ENCODE assay signal across 10 mouse cellular contexts in genomic region chr2:119413819-119414218, GRCm38 (mm10).
DNase-seq lines count a peak whose midpoint lies in the region; ATAC-seq and TF ChIP-seq lines count a peak whose summit lies in the region.
"Had no signal": no experiment of that assay in that cellular context is flagged by ENCODE, and none has a peak within 500 bp of the region (broad histone marks: within the 10 kb centered on the region; RNA-seq: fewer than 3 reads in every experiment).

No protein-coding gene starts in this region.

- DNase-seq in CH12.LX (ENCODE audit: extremely low read depth): peak; percentile 25
- DNase-seq in forelimb bud, embryonic 11.5 days (ENCODE audit: low read depth, low spot score): peak; percentile 25
- DNase-seq in left cerebral cortex, postnatal 25 days (ENCODE audit: low spot score in 2 of 2): peak; percentile 18 to 50
- peak; percentile 27 for DNase-seq in skeletal muscle tissue, adult 2 months (ENCODE audit: low read depth, low spot score)
- DNase-seq in ovary, adult 18-20 months (ENCODE audit: low spot score): no peak
- DNase-seq: liver, embryonic 13.5 days had no signal

- TF ChIP-seq POLR2A in CH12.LX (IDR thresholded peaks at IDR 0.05; ENCODE audit: low read depth, low read length): no peak
- no peak for TF ChIP-seq POLR2A in bone marrow, adult 2 months (IDR thresholded peaks at IDR 0.05; ENCODE audit: borderline replicate concordance, control insufficient read depth, low read depth, low read length)

- H3K27ac ChIP-seq in hindbrain, embryonic 15.5 days (replicated peaks): no peak overlapping the region
- no peak overlapping the region for H3K27ac ChIP-seq in hindbrain, embryonic 12.5 days
- no peak overlapping the region for H3K27ac ChIP-seq in CH12.LX (ENCODE audit: insufficient read depth, low read depth)
- H3K27ac ChIP-seq in bone marrow, adult 2 months (ENCODE audit: control insufficient read depth, insufficient read depth, low read depth, low read length, poor library complexity): no peak overlapping the region
- H3K27ac ChIP-seq: embryonic facial prominence, embryonic 12.5 days; liver, embryonic 13.5 days had no signal

- TF ChIP-seq CTCF in CH12.LX (conservative IDR thresholded peaks at IDR 0.05 in 1 of 2, IDR thresholded peaks at IDR 0.05 in 1 of 2; ENCODE audit: low read depth in 2 of 2, low read length in 2 of 2): peak in 1 of 2 experiments; percentile 73; a peak in 3 of 4 replicates
- peak; percentile 28 for TF ChIP-seq CTCF in bone marrow, adult 2 months (IDR thresholded peaks at IDR 0.05; ENCODE audit: control insufficient read depth, insufficient read depth, low read length)

- ATAC-seq in hindbrain, embryonic 15.5 days (ENCODE audit: low FRiP score, low read depth): peak; percentile 54; the same call in 1 of the 2 replicates
- no peak for ATAC-seq in hindbrain, embryonic 12.5 days (ENCODE audit: low FRiP score)

- H3K36me3 ChIP-seq in hindbrain, embryonic 15.5 days: peaks cover 53% of the 10 kb centered on the region
- peaks cover 48% of the 10 kb centered on the region for H3K36me3 ChIP-seq in hindbrain, embryonic 12.5 days
- H3K36me3 ChIP-seq in CH12.LX (replicated peaks in 1 of 2; ENCODE audit: control insufficient read depth in 1 of 2, insufficient read depth in 1 of 2, low read length in 1 of 2): peaks cover 61 to 90% of the 10 kb centered on the region in 2 experiments

- no peak for TF ChIP-seq EP300 in CH12.LX (IDR thresholded peaks at IDR 0.05; ENCODE audit: low read length)

- H3K27me3 ChIP-seq in hindbrain, embryonic 15.5 days: no peaks in the 10 kb centered on the region
- H3K27me3 ChIP-seq in hindbrain, embryonic 12.5 days: no peaks in the 10 kb centered on the region
- no peaks in the 10 kb centered on the region for H3K27me3 ChIP-seq in CH12.LX (replicated peaks)
- H3K27me3 ChIP-seq: embryonic facial prominence, embryonic 12.5 days; liver, embryonic 13.5 days had no signal

- peaks cover 8% of the 10 kb centered on the region; the same call in 1 of the 2 replicates for H3K4me1 ChIP-seq in hindbrain, embryonic 15.5 days (replicated peaks)
- no peaks in the 10 kb centered on the region for H3K4me1 ChIP-seq in hindbrain, embryonic 12.5 days
- no peaks in the 10 kb centered on the region for H3K4me1 ChIP-seq in CH12.LX (ENCODE audit: control insufficient read depth in 1 of 2, insufficient read depth in 2 of 2)
- no peaks in the 10 kb centered on the region for H3K4me1 ChIP-seq in bone marrow, adult 2 months (ENCODE audit: control insufficient read depth, insufficient read depth, low read length)
- H3K4me1 ChIP-seq: embryonic facial prominence, embryonic 12.5 days; liver, embryonic 13.5 days had no signal

- dilution Hi-C loops in CH12.LX (cut with MboI; ENCODE audit: extremely low pct_ligation_motif_present, extremely low pct_unique_long_range_greater_than_20kb, low sequenced_read_pairs): no loop called here

- H3K9ac ChIP-seq in hindbrain, embryonic 15.5 days: no peak overlapping the region
- H3K9ac ChIP-seq in hindbrain, embryonic 12.5 days: no peak overlapping the region
- no peak overlapping the region for H3K9ac ChIP-seq in CH12.LX (ENCODE audit: insufficient read depth, low read depth)
- H3K9ac ChIP-seq: embryonic facial prominence, embryonic 12.5 days; liver, embryonic 13.5 days had no signal

- H3K4me3 ChIP-seq in hindbrain, embryonic 15.5 days: no peak overlapping the region
- H3K4me3 ChIP-seq in hindbrain, embryonic 12.5 days: no peak overlapping the region
- no peak overlapping the region for H3K4me3 ChIP-seq in CH12.LX (replicated peaks in 1 of 3; ENCODE audit: low read depth in 2 of 3, low read length in 2 of 3, poor library complexity in 1 of 3)
- no peak overlapping the region for H3K4me3 ChIP-seq in bone marrow, adult 2 months (replicated peaks; ENCODE audit: control insufficient read depth, low read depth, low read length)
- H3K4me3 ChIP-seq: embryonic facial prominence, embryonic 12.5 days; liver, embryonic 13.5 days had no signal

- WGBS in hindbrain, embryonic 15.5 days: 24% methylated on average over 1 of the region's 1 CpGs
- WGBS in hindbrain, embryonic 12.5 days: 70% methylated on average over 1 of the region's 1 CpGs
- WGBS in bone marrow, adult 2 months: 14% methylated on average over 1 of the region's 1 CpGs

- TF ChIP-seq RAD21 in CH12.LX (IDR thresholded peaks at IDR 0.05; ENCODE audit: low read depth, low read length): peak; percentile 69

- intact Hi-C loops in left cerebral cortex, postnatal 25 days (cut with DNase I): loop anchor here (1.0 to 2.0 kb wide), 2 partner anchors 75 to 116 kb away; no protein-coding TSS in a partner anchor

- no peaks in the 10 kb centered on the region for H3K9me3 ChIP-seq in hindbrain, embryonic 15.5 days
- H3K9me3 ChIP-seq in hindbrain, embryonic 12.5 days (replicated peaks): no peaks in the 10 kb centered on the region
- H3K9me3 ChIP-seq in CH12.LX (replicated peaks; ENCODE audit: low read length): no peaks in the 10 kb centered on the region
- H3K9me3 ChIP-seq: embryonic facial prominence, embryonic 12.5 days; liver, embryonic 13.5 days had no signal

- no peak overlapping the region for H3K4me2 ChIP-seq in hindbrain, embryonic 15.5 days
- H3K4me2 ChIP-seq in hindbrain, embryonic 12.5 days (replicated peaks): no peak overlapping the region
- H3K4me2 ChIP-seq in CH12.LX (ENCODE audit: insufficient read depth, low read depth, poor library complexity, severe bottlenecking): no peak overlapping the region
- H3K4me2 ChIP-seq: embryonic facial prominence, embryonic 12.5 days; liver, embryonic 13.5 days had no signal

- H3K79me2 ChIP-seq in CH12.LX (replicated peaks; ENCODE audit: control insufficient read depth, extremely low read depth, insufficient read depth, poor library complexity, severe bottlenecking): peaks cover under 1% of the 10 kb centered on the region; the same call in 1 of the 2 replicates

- in situ Hi-C loops in CH12.LX (cut with MboI; ENCODE audit: low pct_ligation_motif_present, low pct_unique_long_range_greater_than_20kb, low sequenced_read_pairs): no loop called here

TF ChIP-seq in CH12.LX, 34 proteins besides CTCF, POLR2A, EP300 and RAD21:
- TF ChIP-seq USF2 (conservative IDR thresholded peaks at IDR 0.05; ENCODE audit: low read depth, low read length) (no peak), RCOR1 (conservative IDR thresholded peaks at IDR 0.05; ENCODE audit: low read depth, low read length) (no peak), SMC3 (IDR thresholded peaks at IDR 0.05; ENCODE audit: low read depth, low read length) (peak; percentile 52), CHD1 (IDR thresholded peaks at IDR 0.05; ENCODE audit: low read depth, low read length) (no peak)
TF ChIP-seq in CH12.LX: peak in this region for 1.
